Mouse (Mus musculus): ENCODE results near the gene Ppie.

GRCm38 (mm10) chr4:123106864-123107263 lies 32.9 kb downstream of the Ppie start:
- TF ChIP-seq POLR2A (IDR thresholded peaks at IDR 0.05; ENCODE audit: borderline replicate concordance, extremely low read depth, insufficient read depth, insufficient read length, poor library complexity, severe bottlenecking) = no peak
- no peak for TF ChIP-seq CTCF (IDR thresholded peaks at IDR 0.05; ENCODE audit: borderline replicate concordance, extremely low read depth, insufficient read depth, insufficient read length)

Measured in brain, embryonic 14.5 days (tissue).